Mouse (Mus musculus) lung, adult 18-20 months (tissue): ENCODE results near the gene Cab39.
A peak's percentile ranks its signal among the peaks of the same experiment; 100 is the strongest.

ENCODE experiments used
- DNase-seq, 2 experiments: peaks; one replicate each; pipeline ENCODE4 v3.0.0; 2022; ENCODE audit warnings: mixed read lengths in 2 of 2

Gene Cab39

GRCm38 (mm10) chr1:85793208-85794105 is at the start of gene Cab39:
Gene Cab39, plus strand, starts transcription at chr1:85793441.
- peak; percentile 85 to 88 for DNase-seq

- DNase-seq: no peak
These were observed 48.7 kb upstream of the Cab39 start for GRCm38 (mm10) chr1:85744539-85744938.

- DNase-seq: no peak
These were observed 46.7 kb upstream of the Cab39 start for GRCm38 (mm10) chr1:85746511-85746910.

- DNase-seq: no peak
These were observed 43.4 kb upstream of the Cab39 start for GRCm38 (mm10) chr1:85749829-85750228.

- DNase-seq: no peak
These were observed 42.6 kb upstream of the Cab39 start for GRCm38 (mm10) chr1:85750650-85751049.

GRCm38 (mm10) chr1:85751494-85751893 is 41.7 kb upstream of the Cab39 start:
- DNase-seq: peak; percentile 48 to 55

- no peak for DNase-seq
These were observed 41.1 kb upstream of the Cab39 start for GRCm38 (mm10) chr1:85751932-85752680.

GRCm38 (mm10) chr1:85757531-85758230 is 35.6 kb upstream of the Cab39 start:
- DNase-seq: no peak

GRCm38 (mm10) chr1:85758231-85758968 is 34.8 kb upstream of the Cab39 start:
- no peak for DNase-seq

GRCm38 (mm10) chr1:85758969-85759293 is 34.3 kb upstream of the Cab39 start:
- no peak for DNase-seq

GRCm38 (mm10) chr1:85761665-85762064 is 31.6 kb upstream of the Cab39 start:
- DNase-seq: no peak

GRCm38 (mm10) chr1:85763386-85763785 is 29.9 kb upstream of the Cab39 start:
- no peak for DNase-seq

GRCm38 (mm10) chr1:85764291-85764690 is 28.9 kb upstream of the Cab39 start:
- DNase-seq: no peak

GRCm38 (mm10) chr1:85766120-85766519 is 27.1 kb upstream of the Cab39 start:
- no peak for DNase-seq

- DNase-seq: no peak
These were observed 25.5 kb upstream of the Cab39 start for GRCm38 (mm10) chr1:85767754-85768153.

GRCm38 (mm10) chr1:85771976-85772375 is 21.3 kb upstream of the Cab39 start:
- DNase-seq: no peak

- DNase-seq: no peak
These were observed 18.1 kb upstream of the Cab39 start for GRCm38 (mm10) chr1:85775136-85775535.

- DNase-seq: no peak
These were observed 17.1 kb upstream of the Cab39 start for GRCm38 (mm10) chr1:85776154-85776553.

GRCm38 (mm10) chr1:85778436-85778835 is 14.8 kb upstream of the Cab39 start, which contains the start of gene A630001G21Rik:
Gene A630001G21Rik, minus strand, starts transcription at chr1:85778643.
- DNase-seq: no peak

- DNase-seq: no peak
These were observed 14.2 kb upstream of the Cab39 start for GRCm38 (mm10) chr1:85779012-85779411.

- DNase-seq: no peak
These were observed 13.6 kb upstream of the Cab39 start for GRCm38 (mm10) chr1:85779428-85780180.

- no peak for DNase-seq
These were observed 2.7 kb upstream of the Cab39 start for GRCm38 (mm10) chr1:85790565-85790964.
